Mouse (Mus musculus): Measurements from ENCODE around the gene Patl1. TPM values are rescaled to one million over a fixed set of nuclear protein-coding genes. Genes with fewer than 3 reads are reported as not detected.
A peak's percentile ranks its signal among the peaks of the same experiment; 100 is the strongest.
"Not testable (repeated sequence)": the region's sequence is repeated elsewhere in the genome, so short reads cannot be mapped to it uniquely, and the experiment has no call there.

Gene Patl1
- total RNA-seq, 2 experiments from 2014 or later = 5.3 to 9.6 TPM

GRCm38 (mm10) chr19:11965023-11965942, 53.1 kb downstream of the Patl1 start, which contains the start of gene Osbp:
TSS of gene Osbp (plus strand) at chr19:11965941.
- peak; percentile 92 for ATAC-seq (replicated peaks; ENCODE audit: low FRiP score, poor library complexity, severe bottlenecking)

GRCm38 (mm10) chr19:11966201-11966636, 54.0 kb downstream of the Patl1 start:
- ATAC-seq (replicated peaks; ENCODE audit: low FRiP score, poor library complexity, severe bottlenecking) = no peak

- no peak for ATAC-seq (replicated peaks; ENCODE audit: low FRiP score, poor library complexity, severe bottlenecking)
These were observed 57.2 kb downstream of the Patl1 start for GRCm38 (mm10) chr19:11969155-11970050.

- ATAC-seq (replicated peaks; ENCODE audit: low FRiP score, poor library complexity, severe bottlenecking) = peak; percentile 76
These were observed 61.5 kb downstream of the Patl1 start for GRCm38 (mm10) chr19:11973511-11974222.

GRCm38 (mm10) chr19:11974223-11974540, 62.0 kb downstream of the Patl1 start:
- no peak for ATAC-seq (replicated peaks; ENCODE audit: low FRiP score, poor library complexity, severe bottlenecking)

GRCm38 (mm10) chr19:11975683-11976082, 63.5 kb downstream of the Patl1 start:
- no peak for ATAC-seq (replicated peaks; ENCODE audit: low FRiP score, poor library complexity, severe bottlenecking)

- ATAC-seq (replicated peaks; ENCODE audit: low FRiP score, poor library complexity, severe bottlenecking) = no peak
These were observed 65.2 kb downstream of the Patl1 start for GRCm38 (mm10) chr19:11977363-11977762.

GRCm38 (mm10) chr19:11980471-11980870, 68.3 kb downstream of the Patl1 start:
- ATAC-seq (replicated peaks; ENCODE audit: low FRiP score, poor library complexity, severe bottlenecking) = no peak

GRCm38 (mm10) chr19:11984614-11985013, 72.4 kb downstream of the Patl1 start:
- ATAC-seq (replicated peaks; ENCODE audit: low FRiP score, poor library complexity, severe bottlenecking) = not testable (repeated sequence)

- ATAC-seq (replicated peaks; ENCODE audit: low FRiP score, poor library complexity, severe bottlenecking) = no peak
These were observed 75.6 kb downstream of the Patl1 start for GRCm38 (mm10) chr19:11987841-11988240.

GRCm38 (mm10) chr19:11989334-11989733, 77.1 kb downstream of the Patl1 start:
- no peak for ATAC-seq (replicated peaks; ENCODE audit: low FRiP score, poor library complexity, severe bottlenecking)

GRCm38 (mm10) chr19:11992034-11992433, 79.8 kb downstream of the Patl1 start:
- no peak for ATAC-seq (replicated peaks; ENCODE audit: low FRiP score, poor library complexity, severe bottlenecking)

- no peak for ATAC-seq (replicated peaks; ENCODE audit: low FRiP score, poor library complexity, severe bottlenecking)
These were observed 80.3 kb downstream of the Patl1 start for GRCm38 (mm10) chr19:11992441-11993029.

Other genes with a start within 250 kb of the Patl1 start
- gene Oosp1, start 221.2 kb upstream of the Patl1 start, total RNA-seq (2015; ENCODE audit: low replicate concordance) = 2.1 TPM in 1 of 2 replicates, not detected in the other
- 6.3 TPM in 1 of 2 replicates, not detected in the other for gene Oosp1, start 221.2 kb upstream of the Patl1 start, total RNA-seq (2017; ENCODE audit: low replicate concordance)
- gene Oosp3, start 215.3 kb upstream of the Patl1 start, total RNA-seq (2015; ENCODE audit: low replicate concordance) = not detected in 2 replicates
- not detected in 2 replicates for gene Oosp3, start 215.3 kb upstream of the Patl1 start, total RNA-seq (2017; ENCODE audit: low replicate concordance)
- not detected in 2 replicates for gene Gif, start 164.8 kb upstream of the Patl1 start, total RNA-seq (2015; ENCODE audit: low replicate concordance)
- not detected in 2 replicates for gene Gif, start 164.8 kb upstream of the Patl1 start, total RNA-seq (2017; ENCODE audit: low replicate concordance)
- 19.8 and 21.0 TPM in 2 replicates for gene Mrpl16, start 142.0 kb upstream of the Patl1 start, total RNA-seq (2015; ENCODE audit: low replicate concordance)
- 6.8 and 22.5 TPM in 2 replicates for gene Mrpl16, start 142.0 kb upstream of the Patl1 start, total RNA-seq (2017; ENCODE audit: low replicate concordance)
- gene Stx3, start 93.0 kb upstream of the Patl1 start, total RNA-seq (2015; ENCODE audit: low replicate concordance) = 2.2 TPM in 1 of 2 replicates, not detected in the other
- gene Stx3, start 93.0 kb upstream of the Patl1 start, total RNA-seq (2017; ENCODE audit: low replicate concordance) = 0.39 and 6.0 TPM in 2 replicates
- gene Olfr1417, start 73.2 kb upstream of the Patl1 start, total RNA-seq (2015; ENCODE audit: low replicate concordance) = not detected in 2 replicates
- not detected in 2 replicates for gene Olfr1417, start 73.2 kb upstream of the Patl1 start, total RNA-seq (2017; ENCODE audit: low replicate concordance)
- not detected in 2 replicates for gene Olfr1418, start 51.3 kb upstream of the Patl1 start, total RNA-seq (2015; ENCODE audit: low replicate concordance)
- gene Olfr1418, start 51.3 kb upstream of the Patl1 start, total RNA-seq (2017; ENCODE audit: low replicate concordance) = not detected in 2 replicates
- not detected in 2 replicates for gene Olfr1419, start 37.3 kb upstream of the Patl1 start, total RNA-seq (2015; ENCODE audit: low replicate concordance)
- not detected in 2 replicates for gene Olfr1419, start 37.3 kb upstream of the Patl1 start, total RNA-seq (2017; ENCODE audit: low replicate concordance)
- gene Olfr1420, start 25.8 kb upstream of the Patl1 start, total RNA-seq (2015; ENCODE audit: low replicate concordance) = not detected in 2 replicates
- not detected in 2 replicates for gene Olfr1420, start 25.8 kb upstream of the Patl1 start, total RNA-seq (2017; ENCODE audit: low replicate concordance)
- gene Osbp, start 53.5 kb downstream of the Patl1 start, total RNA-seq (2015; ENCODE audit: low replicate concordance) = 23.5 and 34.6 TPM in 2 replicates
- gene Osbp, start 53.5 kb downstream of the Patl1 start, total RNA-seq (2017; ENCODE audit: low replicate concordance) = 32.1 and 32.3 TPM in 2 replicates
- not detected in 2 replicates for gene Olfr1423, start 128.9 kb downstream of the Patl1 start, total RNA-seq (2015; ENCODE audit: low replicate concordance)
- gene Olfr1423, start 128.9 kb downstream of the Patl1 start, total RNA-seq (2017; ENCODE audit: low replicate concordance) = not detected in 2 replicates
- gene Olfr1424, start 150.3 kb downstream of the Patl1 start, total RNA-seq (2015; ENCODE audit: low replicate concordance) = not detected in 2 replicates
- not detected in 2 replicates for gene Olfr1424, start 150.3 kb downstream of the Patl1 start, total RNA-seq (2017; ENCODE audit: low replicate concordance)
- gene Olfr1425, start 165.3 kb downstream of the Patl1 start, total RNA-seq (2015; ENCODE audit: low replicate concordance) = not detected in 2 replicates
- gene Olfr1425, start 165.3 kb downstream of the Patl1 start, total RNA-seq (2017; ENCODE audit: low replicate concordance) = not detected in 2 replicates
- gene Olfr1426, start 179.6 kb downstream of the Patl1 start, total RNA-seq (2015; ENCODE audit: low replicate concordance) = not detected in 2 replicates
- gene Olfr1426, start 179.6 kb downstream of the Patl1 start, total RNA-seq (2017; ENCODE audit: low replicate concordance) = not detected in 2 replicates
- not detected in 2 replicates for gene Olfr1427, start 190.9 kb downstream of the Patl1 start, total RNA-seq (2015; ENCODE audit: low replicate concordance)
- gene Olfr1427, start 190.9 kb downstream of the Patl1 start, total RNA-seq (2017; ENCODE audit: low replicate concordance) = not detected in 2 replicates
- gene Olfr1428, start 203.5 kb downstream of the Patl1 start, total RNA-seq (2015; ENCODE audit: low replicate concordance) = not detected in 2 replicates
- gene Olfr1428, start 203.5 kb downstream of the Patl1 start, total RNA-seq (2017; ENCODE audit: low replicate concordance) = not detected in 2 replicates
- not detected in 2 replicates for gene Olfr76, start 210.8 kb downstream of the Patl1 start, total RNA-seq (2015; ENCODE audit: low replicate concordance)
- not detected in 2 replicates for gene Olfr76, start 210.8 kb downstream of the Patl1 start, total RNA-seq (2017; ENCODE audit: low replicate concordance)